Mouse (Mus musculus) retina, adult 2 months (tissue): ENCODE results near the gene Vps13c.

Experiments
- DNase-seq: peaks from one replicate; pipeline ENCODE4 v3.0.0-alpha.2; 2012; ENCODE audit warnings: low read depth, low spot score

Vps13c gene

DNA sequence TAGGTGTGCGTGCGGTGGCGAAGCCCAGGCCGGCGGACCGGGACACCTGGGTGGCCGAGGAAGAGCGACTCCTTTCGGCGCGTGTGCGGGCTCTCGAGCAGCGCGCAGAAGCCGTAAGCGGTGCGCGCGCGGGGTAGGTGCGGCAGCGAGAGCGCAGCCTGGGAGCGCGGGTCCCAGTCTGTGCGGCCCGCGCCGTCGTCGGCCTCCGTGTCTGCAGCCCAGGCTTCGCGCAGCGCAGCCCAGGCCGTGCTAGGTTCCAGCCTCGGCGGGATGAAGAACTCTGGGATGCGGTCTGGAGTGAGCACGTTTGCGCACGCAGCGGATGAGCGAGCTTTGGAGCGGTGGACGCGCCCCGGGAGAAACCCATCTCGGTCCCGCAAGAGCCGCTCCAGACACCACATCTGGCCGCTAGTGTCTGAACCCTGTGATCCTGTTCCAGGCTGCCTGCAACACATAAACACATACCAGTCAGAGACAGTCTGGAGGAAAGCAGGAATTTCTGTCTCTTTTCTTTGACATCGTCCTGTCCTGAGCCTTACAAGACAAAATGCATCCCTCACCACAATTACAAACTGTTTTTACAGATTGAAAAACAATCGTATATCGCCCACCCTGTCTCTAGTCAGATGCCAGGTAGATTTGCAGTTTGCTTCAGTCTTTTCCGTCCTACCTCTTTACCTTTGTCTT is 8.7 kb upstream of the Vps13c start:
- DNase-seq = no peak

DNA sequence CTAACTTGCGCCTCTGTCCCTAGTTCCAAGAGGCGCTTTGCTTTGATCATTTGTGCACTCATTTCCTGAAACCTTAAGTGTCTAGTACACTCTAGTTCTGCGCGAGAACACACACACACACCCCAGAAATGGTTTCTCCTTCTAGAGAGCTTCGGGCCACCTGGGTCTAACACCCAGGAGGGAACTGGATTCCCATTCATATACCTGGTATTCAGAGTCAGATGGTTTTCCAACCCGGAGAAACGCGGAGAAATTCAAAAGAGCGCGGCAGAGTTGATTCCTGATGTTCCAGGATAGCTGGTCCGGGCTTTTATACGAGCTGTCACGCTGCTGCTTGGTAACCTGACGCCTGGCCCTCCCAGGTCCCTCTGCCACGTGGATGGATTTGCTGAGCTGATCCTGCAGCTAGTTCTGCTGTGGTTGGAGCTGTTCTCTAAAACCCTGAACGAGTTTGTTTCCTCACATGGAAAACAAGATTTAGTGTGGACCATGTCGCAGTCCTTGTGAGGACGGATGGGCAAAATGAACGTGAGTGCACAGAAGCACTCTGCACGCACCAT is 8.1 kb upstream of the Vps13c start, which contains the start of gene C2cd4a:
C2cd4a (minus strand) TSS at position 285 of the 560 bp plus-strand sequence.
- no peak for DNase-seq

DNA sequence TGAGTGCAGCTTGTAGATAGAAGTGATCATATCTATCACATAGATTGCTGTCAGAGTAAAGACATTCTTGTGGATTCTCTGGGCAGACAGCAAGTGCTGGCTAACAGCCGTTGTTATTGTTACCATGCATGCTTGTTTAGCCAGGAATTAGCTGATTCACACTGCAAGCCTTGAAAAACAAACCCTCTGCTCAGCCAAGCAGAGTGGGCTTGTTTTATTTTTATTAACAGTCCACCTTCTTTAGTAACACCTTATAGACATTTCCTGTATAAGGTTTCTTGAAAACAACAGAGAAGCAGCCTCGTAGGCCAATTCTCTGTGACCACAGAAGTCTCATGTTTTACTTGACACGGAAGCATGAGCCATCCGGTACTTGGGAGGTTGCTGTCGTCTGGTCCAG is 5.7 kb upstream of the Vps13c start:
- no peak for DNase-seq

DNA sequence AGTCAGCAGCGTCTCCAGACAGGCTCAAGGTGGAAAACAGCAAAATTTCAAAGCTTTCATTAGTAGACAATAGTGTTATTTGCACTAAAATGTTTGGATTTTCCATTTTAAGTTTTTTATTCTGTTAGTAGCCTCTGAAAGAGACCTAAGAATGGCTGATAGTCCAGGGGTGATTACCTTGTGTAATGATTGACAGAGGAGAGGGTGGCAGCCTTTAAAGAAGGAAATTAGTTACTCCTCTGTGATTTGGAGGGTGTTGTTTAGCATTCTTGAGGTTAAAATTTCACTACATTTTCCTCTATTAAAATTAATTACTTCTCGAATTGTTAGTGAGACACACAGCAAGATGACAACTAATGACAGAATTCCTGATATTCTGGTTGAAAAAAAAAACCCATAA is 2.9 kb upstream of the Vps13c start:
- DNase-seq = no peak

DNA sequence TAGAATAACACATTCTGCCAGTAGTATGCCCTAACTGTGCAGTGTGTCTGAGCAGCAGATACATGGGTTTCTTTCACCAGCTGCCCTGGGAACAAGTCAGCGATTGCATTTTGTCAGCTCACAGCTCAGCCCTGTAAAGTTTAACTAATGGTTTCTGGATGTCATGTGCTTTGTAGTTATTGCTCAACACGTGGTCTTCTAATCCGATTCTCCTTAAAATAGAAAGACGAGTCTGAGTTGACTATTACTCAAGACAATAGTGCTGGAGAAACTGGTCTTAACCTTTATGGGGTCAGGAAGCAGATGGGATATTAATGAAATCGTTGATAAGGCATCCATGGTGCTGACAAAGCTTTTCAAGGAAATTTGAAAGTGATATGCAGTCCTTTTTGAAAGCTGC is 2.6 kb downstream of the Vps13c start:
- no peak for DNase-seq

DNA sequence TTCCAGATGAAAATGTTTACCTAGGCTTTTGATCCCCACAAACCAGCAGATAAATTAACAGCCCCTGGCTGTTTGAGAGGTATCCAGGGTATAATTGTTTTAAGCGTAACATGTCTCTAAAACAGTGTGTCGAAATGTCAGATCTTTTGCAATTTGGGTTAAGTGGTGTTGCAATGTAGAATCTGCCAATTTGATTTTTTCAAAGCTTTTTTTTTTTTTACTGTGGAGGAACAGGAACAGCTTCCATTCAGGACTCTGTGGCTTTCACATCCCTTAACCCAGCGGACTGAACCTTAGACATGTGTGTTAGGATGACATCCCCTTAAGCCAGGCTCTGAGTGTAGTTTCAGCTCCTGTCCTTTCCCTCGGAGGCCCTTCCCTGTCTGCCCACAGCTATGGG is 4.8 kb downstream of the Vps13c start:
- no peak for DNase-seq

DNA sequence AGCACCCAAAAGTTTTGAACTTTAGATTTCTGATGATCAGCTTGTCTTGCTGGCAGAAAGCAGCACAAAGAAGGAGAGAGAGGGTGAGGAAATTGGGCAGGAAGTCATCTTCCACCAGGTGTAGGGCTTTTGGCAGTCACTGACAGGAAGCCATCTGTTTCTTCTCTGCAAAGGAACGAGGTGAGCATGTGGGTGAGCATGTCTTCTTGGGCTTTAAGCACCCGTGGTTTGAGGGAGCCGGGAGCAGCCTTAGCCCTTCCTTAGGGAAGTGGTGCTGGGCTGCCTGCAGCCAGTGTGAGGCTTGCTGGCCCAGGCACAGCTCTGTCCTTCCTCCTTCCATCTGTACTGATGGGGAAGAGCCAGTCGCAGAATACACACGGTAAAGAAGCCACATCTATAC is 5.5 kb downstream of the Vps13c start:
- DNase-seq = no peak

DNA sequence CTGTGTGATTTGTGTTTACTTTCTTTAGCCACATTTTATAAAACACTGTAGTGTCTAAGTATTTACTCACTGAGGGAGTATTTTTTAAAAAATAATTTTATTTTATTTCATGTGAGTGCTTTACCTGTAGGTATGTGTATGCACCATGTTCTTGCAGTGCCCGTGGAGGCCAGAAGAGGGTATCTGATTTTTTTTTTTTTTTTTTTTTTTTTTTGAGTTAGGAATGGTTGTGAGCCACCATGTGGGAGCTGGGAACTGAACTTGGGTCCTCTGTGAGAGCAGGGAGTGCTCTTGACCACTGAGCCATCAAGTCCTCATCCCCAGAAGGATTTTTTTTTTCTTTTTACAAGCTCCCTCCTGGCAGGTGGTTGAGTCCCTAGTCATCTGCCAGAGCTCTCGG is 5.9 kb downstream of the Vps13c start:
- no peak for DNase-seq

DNA sequence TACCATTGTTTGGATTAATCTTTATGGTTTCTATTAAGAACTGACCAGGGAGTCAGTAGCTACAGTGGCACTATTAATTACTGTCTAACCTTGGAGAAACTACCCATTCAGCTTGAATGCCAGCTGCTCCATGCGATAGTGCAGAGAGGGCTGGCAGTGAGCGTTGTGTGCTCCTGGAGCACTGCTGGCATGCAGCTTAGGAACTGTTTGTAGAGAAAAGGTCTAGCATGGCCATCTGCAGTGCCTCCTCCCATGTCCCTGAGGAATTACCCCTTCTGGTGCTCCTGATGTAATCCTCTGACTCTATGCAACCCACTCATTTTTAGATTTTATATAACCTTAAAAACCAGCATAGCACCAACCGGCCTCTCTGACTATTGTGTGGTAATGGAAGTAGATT is 7.4 kb downstream of the Vps13c start:
- no peak for DNase-seq

DNA sequence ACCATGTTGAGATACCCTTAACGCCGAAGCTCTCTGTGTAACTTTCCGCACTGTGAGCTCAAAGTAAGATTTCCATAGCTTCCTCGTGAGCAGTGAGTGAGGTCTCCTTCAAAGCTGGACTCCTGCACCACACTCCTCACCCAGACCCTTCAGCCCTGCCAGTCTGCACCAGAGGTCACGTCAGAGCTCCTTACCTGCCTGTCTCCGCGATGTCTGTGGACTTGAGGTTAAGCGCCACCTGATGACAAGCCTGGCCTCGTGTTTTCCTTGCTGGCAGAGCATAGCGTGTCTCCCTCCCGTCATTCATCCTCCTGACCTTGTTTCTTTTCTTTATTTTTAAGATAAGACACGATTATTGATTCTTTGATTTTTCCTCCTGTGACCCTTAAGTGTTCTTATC is 9.2 kb downstream of the Vps13c start:
- DNase-seq = no peak

DNA sequence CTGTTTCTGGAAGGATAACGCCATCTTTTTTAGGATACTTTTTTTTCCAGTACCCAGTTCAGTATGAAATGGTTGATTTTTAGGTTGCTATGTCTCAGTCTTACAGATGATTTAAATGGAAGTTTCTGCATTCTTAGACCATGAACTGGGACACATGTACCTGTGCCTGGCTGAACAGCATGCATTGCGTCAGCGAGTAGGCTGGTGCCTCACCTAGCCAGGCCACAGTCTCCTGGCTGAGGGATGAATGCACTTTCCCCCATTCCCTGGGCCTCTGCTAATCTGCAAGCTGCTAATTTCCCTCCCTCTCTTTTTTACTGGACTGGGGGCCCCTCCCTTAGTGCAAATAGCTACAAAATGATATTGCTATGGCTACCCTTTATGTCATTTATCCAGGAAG is 9.7 kb downstream of the Vps13c start:
- DNase-seq = no peak

DNA sequence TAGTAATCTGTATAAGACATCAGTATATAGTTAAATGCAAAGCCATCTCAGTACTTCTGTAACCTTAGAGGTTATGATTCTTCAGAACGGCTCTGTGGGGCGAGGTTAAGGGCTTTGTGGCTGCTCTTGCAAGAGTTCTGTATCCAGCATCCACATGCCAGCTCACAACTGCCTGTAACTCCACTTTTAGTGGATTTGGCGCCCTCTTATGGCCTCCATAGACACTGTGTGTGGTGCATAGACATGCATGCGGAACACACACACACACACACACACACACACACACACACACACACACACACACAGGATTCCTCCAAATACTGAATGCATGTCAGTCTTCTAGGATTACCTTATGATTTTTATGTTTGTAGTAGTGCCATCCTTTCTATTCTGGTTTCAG is 11.0 kb downstream of the Vps13c start:
- no peak for DNase-seq

DNA sequence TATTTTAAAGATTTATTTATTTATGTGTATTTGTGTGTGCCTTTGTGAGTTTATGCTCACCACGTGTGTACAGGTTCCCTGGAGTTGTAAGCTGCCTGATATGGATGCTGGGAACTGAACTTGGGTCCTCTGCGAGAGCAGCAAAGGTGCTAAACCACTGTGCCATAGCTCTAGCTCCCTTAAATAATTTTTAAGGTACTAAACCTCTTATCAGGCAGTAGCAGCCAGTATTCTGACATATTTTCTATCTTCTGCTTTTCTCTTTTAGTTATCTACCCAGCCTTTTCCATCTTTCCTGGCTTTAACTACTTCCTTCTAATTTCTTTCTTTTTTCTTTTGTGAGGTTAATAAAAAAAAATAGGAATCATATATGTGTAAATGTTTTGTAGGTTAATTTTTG is 20.1 kb downstream of the Vps13c start:
- no peak for DNase-seq

DNA sequence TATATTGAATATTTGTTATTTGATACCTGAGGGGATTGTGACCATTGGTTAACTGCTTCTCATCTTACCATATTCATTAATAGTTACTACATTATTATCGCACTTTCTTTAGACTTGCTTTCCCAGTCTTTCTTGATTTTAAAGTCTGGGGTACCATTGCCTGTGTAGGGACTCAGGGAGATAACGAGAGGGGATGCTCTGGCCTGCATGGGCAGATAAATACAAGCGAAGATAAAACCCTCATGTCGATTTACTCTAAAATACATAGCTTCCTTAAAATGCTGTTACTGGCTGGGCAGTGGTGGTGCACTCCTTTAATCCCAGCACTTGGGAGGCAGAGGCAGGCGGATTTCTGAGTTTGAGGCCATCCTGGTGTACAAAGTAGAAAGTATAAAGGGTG is 23.1 kb downstream of the Vps13c start:
- no peak for DNase-seq

DNA sequence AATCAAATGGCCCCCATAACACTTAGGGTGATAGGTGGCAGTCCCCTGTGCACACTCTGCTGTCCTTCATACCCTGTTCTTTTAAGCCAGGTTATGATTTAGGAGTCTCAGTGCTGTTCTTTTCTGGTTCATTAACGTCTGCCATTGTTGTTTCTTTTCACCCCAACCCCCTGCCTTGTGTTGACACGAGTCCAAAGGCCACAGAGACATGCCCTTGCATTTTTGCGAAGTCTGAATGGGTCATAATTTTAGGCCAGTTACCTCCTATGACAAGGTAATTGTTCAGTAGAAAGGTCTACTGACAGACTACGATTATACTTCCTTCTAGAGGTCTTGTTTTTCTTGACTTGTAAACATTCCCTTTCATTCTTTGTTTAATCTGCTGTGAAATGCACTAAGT is 23.8 kb downstream of the Vps13c start:
- DNase-seq = no peak

DNA sequence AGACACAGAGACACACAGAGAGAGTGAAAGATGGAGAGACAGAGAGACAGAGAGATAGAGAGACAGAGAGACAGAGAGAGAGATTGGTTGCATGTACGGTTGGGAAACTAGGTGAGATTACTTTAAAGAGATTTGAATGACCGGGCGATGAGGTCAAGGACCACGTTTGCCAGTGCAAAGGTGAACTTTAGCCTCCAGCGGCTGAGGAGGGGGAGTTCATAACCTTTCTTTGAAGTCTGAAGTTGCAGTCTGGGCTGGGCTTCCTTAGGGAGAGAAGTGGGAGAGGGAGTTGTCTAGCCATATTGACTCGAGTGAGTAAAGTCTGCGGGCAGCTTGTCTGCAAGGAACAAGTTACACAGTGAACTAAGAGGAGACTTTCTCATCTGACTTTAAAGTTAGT is 25.2 kb downstream of the Vps13c start:
- no peak for DNase-seq

DNA sequence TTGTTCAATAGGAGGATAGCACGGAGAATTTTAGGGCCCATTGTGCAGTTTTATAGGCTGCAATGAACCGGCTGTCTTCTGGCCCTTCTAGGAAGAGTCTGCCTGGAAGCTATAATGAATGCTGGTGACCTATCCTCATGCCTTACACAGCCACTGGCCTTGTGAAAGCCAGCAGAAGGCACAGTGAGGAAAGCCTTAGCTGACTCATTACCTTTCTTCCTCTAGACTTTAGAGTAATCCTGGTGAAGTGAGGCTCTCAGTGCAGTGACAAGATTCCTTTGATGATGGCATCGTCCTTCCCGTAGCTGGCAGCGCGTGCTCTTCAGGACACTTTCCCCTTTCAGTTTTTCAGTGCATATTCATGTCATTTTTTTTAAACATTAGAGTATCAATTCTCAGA is 27.2 kb downstream of the Vps13c start:
- DNase-seq = no peak

DNA sequence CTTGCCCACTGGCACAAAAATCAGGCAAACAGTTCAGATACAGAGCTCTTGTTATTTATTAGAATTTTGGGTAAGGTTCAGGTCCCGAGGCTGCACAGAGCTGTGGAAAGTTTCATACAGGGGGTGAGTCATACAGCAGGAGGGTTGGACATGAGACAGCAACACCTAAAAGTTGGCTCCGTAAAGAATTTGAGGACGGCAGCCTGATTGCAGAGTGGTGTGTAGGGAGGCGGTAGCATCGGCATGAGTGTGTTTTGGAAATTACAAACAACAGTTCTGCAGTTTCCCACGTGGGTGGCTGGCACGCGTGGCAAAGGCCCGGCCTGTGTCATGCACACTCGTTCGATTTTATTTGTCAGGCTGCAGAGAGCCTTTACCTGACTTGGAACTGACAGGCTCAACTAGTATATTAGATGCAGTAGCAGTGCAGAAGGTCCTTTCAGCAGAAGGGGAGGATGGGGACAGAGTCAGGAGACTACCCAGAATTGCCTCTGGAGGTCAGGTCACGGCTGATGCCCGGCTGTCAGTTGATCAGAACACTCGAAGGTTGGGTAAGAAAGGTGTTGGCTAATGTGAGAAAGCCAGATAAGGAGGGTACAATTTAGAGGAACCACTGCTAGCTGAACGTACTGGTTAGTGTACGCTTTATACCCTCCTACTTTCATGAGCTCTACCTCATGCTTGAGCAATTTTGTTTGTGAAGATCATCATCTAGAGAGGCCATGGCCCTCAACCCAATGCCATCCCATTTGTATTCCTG is 29.7 kb downstream of the Vps13c start:
- DNase-seq = no peak

DNA sequence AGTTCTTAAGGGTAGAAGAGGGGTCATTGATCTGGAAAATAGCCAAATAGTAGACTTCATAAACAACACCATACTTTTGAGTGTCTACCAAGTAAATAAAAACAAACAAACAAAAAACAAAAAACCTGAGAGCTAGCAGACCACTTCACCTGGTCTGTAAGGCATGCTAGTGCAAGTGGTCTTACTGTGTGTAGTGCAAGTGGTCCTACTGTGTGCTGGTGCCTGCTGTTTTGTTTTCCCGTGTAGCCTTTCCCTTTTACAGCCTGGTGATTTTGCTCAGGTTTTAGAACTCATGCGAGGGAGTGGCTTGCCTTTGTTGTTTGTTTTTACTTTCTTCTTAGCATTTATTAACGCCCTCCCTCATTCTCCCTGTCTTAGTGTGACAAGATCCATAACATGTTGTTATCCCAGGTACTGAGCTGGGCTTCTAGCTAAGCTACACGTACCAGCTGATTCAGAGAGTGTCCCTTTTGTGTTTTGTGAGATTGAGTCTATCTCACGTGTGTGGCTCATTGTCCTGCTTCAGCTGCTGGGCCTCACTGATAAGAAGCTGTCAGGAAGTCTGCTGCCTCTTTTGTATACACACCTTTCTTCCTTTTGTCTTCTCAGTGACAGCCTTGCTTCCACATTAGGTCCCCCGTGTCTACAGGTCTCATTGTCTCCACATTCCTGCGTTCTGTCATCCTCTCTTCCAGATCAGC is 34.5 kb downstream of the Vps13c start:
- DNase-seq = no peak

DNA sequence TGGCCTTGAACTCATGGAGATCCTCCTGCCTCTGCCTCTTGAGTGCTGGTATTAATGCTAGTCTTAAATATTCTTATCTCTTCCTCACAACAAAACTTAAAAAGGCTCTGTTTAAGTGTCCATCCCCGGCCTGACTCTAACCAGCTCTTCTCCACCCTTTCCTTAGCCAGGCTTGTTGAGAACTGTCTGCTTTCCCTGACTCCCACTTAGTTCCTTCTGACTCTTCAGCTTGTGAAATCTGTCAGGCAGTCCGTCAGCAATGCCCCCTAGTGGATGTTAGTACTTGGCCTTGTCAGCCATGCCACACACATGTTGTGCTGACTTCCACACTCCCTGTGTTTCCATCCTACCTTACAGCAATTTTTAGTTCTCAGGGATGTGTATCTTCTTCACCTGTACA is 35.1 kb downstream of the Vps13c start:
- DNase-seq = no peak

DNA sequence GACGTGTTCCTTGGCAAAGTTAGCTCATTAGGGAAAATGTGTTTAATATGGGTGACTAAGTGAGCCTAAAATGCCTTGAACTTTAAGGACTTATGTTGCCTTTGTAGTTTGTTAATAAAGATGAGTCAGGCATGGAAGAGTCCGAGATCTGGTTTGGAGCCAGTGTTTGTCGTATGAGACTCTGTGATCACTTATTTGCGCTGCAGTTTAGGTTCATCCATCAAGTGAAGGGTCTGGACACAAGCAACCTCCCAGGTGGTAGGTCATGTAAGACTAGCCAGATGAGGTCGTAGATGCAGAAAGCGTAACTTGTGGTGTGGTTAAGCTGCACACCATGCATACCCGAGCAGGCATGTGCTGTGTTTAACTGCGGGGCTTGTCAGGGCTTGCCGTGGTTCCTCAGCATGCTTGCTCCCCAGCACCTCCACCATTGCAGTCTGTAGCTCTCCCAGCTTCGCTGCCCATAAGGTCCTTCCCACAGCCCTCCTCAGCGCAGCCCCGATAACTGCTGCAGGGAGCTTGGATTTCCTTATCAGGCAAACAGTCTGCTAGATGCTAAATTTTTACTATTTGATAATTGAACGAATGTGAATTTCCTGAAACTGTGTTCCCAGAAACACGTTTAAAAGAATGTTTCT is 37.0 kb downstream of the Vps13c start:
- DNase-seq = no peak

DNA sequence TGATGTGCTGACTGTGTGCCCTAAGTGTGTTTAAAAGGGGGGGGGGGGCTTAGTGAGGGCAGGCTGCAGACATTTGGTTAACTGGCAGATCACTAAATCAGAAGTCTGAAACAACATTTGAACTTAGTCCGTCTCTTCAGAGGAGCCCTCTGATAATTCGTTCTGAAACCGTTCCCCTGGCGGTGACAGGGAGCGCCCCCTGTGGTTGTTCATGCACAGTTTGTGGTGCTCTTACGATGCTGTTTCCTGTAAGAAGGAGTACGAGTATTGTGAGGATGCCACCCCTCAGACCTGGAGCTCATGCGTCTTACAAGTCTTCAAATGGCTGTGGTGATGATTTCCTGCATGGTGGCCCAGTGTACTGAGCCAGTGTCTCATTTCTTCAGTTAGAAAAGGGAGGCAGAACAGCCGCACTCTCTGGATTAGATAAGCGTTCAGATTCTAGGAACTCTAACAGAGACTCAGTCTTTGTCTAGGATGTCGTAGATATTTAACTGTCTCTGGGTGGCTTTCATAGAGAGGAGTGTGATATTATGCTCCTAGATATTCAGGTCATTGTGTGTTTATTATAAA is 38.1 kb downstream of the Vps13c start:
- no peak for DNase-seq
